Mouse (Mus musculus) bone marrow, adult 2 months (tissue): ENCODE results near the gene Aif1.

Experiments used
- CTCF ChIP-seq: fragments of 200-500 bp; IDR thresholded peaks from 2 replicates; pipeline ENCODE4 v1.5.1; 2011; ENCODE audit warnings: low read length, control low read depth; ENCODE audit not compliant: control insufficient read depth, insufficient read depth
- POLR2A ChIP-seq: fragments of 200-500 bp; IDR thresholded peaks from 2 replicates; pipeline ENCODE4 v1.6.1; 2011; ENCODE audit warnings: low read depth, mild to moderate bottlenecking, control low read depth, low read length, borderline replicate concordance; ENCODE audit not compliant: control insufficient read depth

GRCm38 (mm10) chr17:35218516-35219193, 42.8 kb upstream of the Aif1 start:
- no peak for TF ChIP-seq POLR2A
- TF ChIP-seq CTCF, result no peak
